Mouse (Mus musculus) lung, postnatal 0 days (tissue): ENCODE measurements around the gene Tchp.

Source experiments
- CTCF ChIP-seq: IDR thresholded peaks from 2 replicates; pipeline ENCODE4 v1.5.1; 2016; ENCODE audit warnings: antibody characterized with exemption, mild to moderate bottlenecking
- EP300 ChIP-seq: IDR thresholded peaks from 2 replicates; pipeline ENCODE4 v1.6.1; 2016; ENCODE audit warnings: antibody characterized with exemption, mild to moderate bottlenecking, control low read depth

DNA sequence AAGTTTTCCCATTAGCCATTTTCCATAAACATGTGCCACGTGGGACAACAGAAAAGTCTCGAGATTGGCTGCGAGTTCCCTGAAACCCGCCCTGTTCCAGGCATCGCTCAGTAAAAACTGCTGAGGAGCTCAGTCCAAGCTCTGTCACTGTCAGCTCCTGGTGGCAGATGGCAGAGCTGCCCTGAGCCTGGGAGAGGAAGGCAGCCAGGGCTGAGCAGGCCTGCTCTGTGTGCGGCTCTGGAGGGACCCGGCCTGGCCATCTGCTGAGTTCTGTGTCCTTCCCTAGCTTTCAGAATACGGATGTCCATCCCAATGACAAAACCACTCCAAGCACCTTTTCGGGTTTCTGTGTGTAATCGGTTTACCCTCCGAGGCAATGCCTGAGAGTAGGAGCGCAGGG, 45.8 kb downstream of the Tchp start:
- TF ChIP-seq EP300 = no peak
- no peak for TF ChIP-seq CTCF
